Mouse (Mus musculus) gastrocnemius, adult 18-20 months (tissue): Measurements from ENCODE around the gene Gm20481. TPM values are rescaled to one million over a fixed set of nuclear protein-coding genes. Genes with fewer than 3 reads are reported as not detected.
A peak's percentile ranks its signal among the peaks of the same experiment; 100 is the strongest.
"Not testable (repeated sequence)": the region's sequence is repeated elsewhere in the genome, so short reads cannot be mapped to it uniquely, and the experiment has no call there.

Source experiments
- DNase-seq: peaks from one replicate; pipeline ENCODE4 v3.0.0; 2021; ENCODE audit warnings: low spot score
- total RNA-seq, 2 experiments: library from RNA; stranded (reverse); gene quantifications; 2 replicates each; pipeline ENCODE4 v1.2.3; 2021

Gene Gm20481
- total RNA-seq, 2 experiments from 2014 or later = not detected

DNA sequence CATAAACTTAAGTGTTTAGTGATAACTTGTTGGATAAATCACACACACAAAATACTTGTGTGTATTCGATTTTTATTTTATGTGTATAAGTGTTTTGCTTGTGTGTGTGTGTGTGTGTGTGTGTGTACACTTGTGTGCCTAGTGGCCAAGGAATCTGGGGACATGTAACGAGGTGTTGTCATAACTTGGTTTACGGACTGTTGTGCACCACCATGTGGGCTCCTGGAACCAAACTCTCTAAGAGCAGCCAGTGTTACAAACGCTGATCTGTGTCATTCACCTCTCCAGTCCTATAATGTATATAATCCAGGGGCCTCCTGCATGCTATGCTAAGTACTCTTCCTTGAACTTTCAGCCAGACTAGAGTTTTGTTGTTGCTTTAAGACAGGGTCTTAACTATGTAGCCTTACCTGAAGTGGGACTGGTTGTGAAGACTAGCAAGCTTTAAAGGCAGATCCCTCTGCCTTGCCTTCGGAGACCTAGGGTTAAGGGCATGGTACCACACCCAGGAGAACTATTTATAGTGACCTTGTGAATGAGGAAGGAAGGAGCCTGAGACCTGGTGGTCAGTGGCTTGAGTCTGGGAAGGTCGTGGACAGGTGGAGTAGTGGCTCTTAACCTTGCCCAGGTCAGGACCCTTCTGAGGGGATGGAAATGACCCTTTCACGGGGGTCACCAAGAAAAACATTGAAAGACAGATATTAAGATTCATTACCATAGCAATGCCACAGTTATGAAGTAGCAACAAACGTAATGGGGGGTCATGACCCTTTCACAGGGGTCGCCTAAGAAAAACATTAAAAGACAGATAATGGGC, 33.5 kb downstream of the Gm20481 start:
- DNase-seq = no peak

GRCm38 (mm10) chr17:35004075-35004717, 34.5 kb downstream of the Gm20481 start:
- DNase-seq = no peak

- DNase-seq = no peak
Measured at GRCm38 (mm10) chr17:35005158-35005557, 35.4 kb downstream of the Gm20481 start.

DNA sequence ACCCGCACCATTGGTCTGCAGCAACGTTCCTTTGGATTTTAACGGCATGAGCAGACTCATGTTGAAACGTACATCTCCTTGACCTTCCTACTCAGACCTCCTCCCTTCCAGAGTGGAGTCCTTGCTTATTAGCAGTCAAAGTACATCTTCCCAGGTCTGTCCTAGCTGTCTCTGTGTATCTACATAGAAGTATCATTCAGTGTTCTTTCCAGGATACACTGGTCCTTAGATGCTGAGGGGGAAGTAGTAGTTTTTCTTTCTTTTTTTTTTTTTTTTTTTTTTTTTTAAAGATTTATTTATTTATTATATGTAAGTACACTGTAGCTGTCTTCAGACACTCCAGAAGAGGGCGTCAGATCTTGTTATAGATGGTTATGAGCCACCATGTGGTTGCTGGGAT, 36.2 kb downstream of the Gm20481 start:
- not testable (repeated sequence) for DNase-seq

DNA sequence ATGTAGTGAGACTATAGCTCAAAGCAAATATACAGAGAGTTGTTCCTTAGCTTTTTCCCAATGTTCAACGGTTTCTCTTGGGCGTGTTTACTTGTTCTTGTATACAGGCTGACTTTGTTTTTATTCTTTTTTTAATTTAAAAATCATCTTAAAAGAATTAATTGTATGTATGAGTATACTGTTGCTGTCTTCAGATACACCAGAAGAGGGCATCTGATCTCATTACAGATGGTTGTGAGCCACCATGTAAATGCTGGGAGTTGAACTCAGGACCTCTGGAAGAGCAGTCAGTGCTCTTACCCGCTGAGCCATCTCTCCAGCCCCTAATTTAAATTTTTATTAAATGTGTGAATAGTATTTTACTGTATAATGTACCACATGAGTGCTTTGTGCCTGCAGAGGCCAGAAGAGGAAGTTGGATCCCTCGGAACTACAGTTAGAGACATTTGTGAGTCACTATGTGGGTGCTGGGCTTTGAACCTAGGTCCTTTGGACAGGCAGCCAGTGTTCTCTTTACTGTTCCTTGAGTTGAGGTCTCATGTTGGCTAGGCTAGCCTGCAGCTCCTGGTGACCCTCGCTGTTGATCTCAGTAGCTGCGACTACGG, 37.8 kb downstream of the Gm20481 start:
- DNase-seq = no peak

DNA sequence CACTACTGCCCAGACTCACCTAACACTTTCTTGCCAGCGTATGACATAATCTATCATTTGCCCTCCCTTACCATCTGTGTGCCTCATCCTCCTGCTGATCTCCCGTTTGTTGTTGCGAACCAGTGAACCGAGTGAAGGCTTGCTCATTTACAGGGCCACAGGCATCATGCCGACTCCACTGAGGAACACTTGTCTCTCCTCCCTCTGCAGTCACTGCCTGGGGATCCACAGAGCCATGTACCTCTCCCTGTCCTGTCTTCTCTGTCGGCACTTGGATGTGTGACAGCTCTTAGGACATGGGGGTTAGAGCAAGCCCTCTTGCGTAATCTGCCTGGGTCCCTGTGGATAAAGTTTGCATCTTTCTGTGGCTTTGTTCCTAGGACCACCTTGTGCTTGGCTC, 39.9 kb downstream of the Gm20481 start:
- no peak for DNase-seq

GRCm38 (mm10) chr17:35011440-35011839, 41.7 kb downstream of the Gm20481 start:
- DNase-seq = no peak

- no peak for DNase-seq
Measured at GRCm38 (mm10) chr17:35012430-35012829, 42.7 kb downstream of the Gm20481 start.

GRCm38 (mm10) chr17:35013221-35013620, 43.5 kb downstream of the Gm20481 start:
- no peak for DNase-seq

- no peak for DNase-seq
Measured at GRCm38 (mm10) chr17:35015296-35015695, 45.6 kb downstream of the Gm20481 start.

DNA sequence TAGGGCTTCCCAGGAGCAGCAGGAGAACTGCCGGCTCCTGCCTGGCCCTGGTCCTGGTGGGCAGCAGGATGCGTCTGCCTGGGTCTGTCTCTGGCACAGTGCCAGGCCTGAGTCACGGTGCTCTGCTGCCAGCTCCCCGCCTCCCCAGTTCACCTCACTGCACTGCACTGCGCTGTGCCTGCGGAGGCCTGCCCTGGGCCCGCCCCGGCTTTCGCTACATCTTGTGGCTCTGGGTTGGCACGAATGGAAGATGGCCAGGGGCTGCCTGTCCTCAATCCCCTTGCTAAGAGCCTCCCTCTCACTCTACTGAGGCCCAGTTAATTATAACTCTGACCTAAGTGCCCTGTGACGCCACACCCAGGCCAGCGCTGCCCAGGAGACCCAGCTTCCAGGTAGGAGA, 46.7 kb downstream of the Gm20481 start, which contains the start of gene Vwa7:
Gene Vwa7 (plus strand): TSS at position 204 of the 400 bp plus-strand sequence.
- peak; percentile 48 for DNase-seq

DNA sequence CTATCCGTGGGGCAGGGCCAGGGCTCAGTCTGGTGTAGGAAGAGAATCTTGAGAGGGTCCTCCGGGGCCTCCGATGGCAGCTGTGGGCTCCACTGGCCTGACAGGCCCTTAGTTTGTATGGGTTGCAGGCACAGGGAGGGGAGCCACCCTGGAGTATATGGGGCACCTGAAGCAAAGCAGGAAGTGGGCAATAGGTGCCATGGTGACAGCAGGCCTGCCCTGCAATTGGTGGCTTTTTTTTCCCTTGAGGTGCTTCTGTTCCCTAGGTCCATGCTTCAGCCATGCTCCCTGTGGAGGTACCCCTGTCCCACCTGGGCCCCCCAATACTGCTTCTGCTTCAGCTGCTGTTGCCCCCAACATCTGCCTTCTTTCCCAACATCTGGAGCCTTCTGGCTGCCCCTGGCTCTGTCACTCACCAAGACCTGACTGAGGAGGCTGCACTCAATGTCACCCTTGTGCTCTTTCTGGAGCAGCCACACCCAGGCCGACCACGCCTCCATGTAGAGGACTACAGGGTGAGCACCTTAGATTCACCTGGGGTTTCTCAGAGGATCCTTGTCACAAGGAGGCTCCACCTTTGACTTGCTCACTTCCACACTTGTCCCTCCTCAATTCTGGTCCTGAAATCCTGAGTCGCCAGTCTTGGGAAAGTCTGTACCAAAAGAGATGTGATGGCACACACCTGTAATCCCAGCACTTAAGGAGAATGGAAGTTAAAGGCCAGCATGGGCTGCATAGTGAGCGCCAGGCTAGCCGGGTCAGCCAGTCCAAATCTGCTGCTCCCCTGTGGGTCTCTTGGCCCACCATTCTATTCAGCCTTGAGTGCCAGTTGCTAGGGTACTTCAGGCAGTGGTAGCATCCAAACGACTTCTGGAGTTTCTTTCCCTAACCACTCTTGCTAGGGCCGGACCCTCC, 47.3 kb downstream of the Gm20481 start:
- no peak for DNase-seq

GRCm38 (mm10) chr17:35017706-35018030, 48.0 kb downstream of the Gm20481 start:
- no peak for DNase-seq

DNA sequence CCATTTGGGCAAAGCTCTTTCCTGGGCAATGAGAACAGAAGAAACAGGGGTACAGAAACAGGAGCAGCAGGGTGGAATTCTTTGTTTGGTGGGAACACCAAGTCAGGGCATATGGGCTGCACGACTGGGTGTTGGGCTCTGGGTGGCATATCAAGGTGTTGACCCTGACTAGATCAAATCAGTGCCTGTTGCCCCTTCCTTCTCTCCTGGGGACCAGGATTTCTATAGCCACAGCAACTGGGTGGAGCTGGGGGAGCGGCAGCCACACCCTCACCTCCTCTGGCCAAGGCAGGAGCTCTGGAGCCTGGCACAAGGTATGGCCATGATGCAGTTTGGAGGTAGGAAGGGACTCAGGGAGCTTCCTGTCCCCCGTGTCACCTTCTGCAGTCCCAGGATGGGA, 48.5 kb downstream of the Gm20481 start:
- DNase-seq = no peak

- no peak for DNase-seq
Measured at GRCm38 (mm10) chr17:35019894-35020293, 50.2 kb downstream of the Gm20481 start.

GRCm38 (mm10) chr17:35020551-35020950, 50.8 kb downstream of the Gm20481 start:
- no peak for DNase-seq

- DNase-seq = peak; percentile 89
Measured at GRCm38 (mm10) chr17:35021163-35021808, 51.6 kb downstream of the Gm20481 start.
